Mouse (Mus musculus) brain, embryonic 14.5 days (tissue): ENCODE measurements at regions not wholly inside any gene's neighbourhood (a gene's known extent, or its start where the extent isn't known, plus 50 kb on each side); places are given as distances from the start of the nearest gene placed in this dataset.

Experiments
- CTCF ChIP-seq: fragments of 200-500 bp; IDR thresholded peaks from 2 replicates; pipeline ENCODE4 v1.5.1; 2012; ENCODE audit warnings: inconsistent platforms, mild to moderate bottlenecking, moderate library complexity, borderline replicate concordance; ENCODE audit not compliant: insufficient read depth, insufficient read length; ENCODE audit errors: extremely low read depth
- POLR2A ChIP-seq: fragments of 200-500 bp; IDR thresholded peaks from 2 replicates; pipeline ENCODE4 v1.6.1; 2012; ENCODE audit warnings: mild to moderate bottlenecking, inconsistent platforms, borderline replicate concordance; ENCODE audit not compliant: poor library complexity, insufficient read depth, insufficient read length, severe bottlenecking; ENCODE audit errors: extremely low read depth

- TF ChIP-seq CTCF (no peak), POLR2A (no peak)
Observed at GRCm38 (mm10) chr13:51290021-51290424, 118.4 kb upstream of the S1pr3 start.
